Mouse (Mus musculus) T-cell, adult 2 months (primary cell): ENCODE measurements around the gene Dgcr8.

Experiments
- DNase-seq: peaks from one replicate; pipeline ENCODE4 v3.0.0; 2022; ENCODE audit warnings: low spot score

Gene Dgcr8

GRCm38 (mm10) chr16:18249364-18249967, 39.6 kb downstream of the Dgcr8 start:
- DNase-seq: peak; percentile 41

DNA sequence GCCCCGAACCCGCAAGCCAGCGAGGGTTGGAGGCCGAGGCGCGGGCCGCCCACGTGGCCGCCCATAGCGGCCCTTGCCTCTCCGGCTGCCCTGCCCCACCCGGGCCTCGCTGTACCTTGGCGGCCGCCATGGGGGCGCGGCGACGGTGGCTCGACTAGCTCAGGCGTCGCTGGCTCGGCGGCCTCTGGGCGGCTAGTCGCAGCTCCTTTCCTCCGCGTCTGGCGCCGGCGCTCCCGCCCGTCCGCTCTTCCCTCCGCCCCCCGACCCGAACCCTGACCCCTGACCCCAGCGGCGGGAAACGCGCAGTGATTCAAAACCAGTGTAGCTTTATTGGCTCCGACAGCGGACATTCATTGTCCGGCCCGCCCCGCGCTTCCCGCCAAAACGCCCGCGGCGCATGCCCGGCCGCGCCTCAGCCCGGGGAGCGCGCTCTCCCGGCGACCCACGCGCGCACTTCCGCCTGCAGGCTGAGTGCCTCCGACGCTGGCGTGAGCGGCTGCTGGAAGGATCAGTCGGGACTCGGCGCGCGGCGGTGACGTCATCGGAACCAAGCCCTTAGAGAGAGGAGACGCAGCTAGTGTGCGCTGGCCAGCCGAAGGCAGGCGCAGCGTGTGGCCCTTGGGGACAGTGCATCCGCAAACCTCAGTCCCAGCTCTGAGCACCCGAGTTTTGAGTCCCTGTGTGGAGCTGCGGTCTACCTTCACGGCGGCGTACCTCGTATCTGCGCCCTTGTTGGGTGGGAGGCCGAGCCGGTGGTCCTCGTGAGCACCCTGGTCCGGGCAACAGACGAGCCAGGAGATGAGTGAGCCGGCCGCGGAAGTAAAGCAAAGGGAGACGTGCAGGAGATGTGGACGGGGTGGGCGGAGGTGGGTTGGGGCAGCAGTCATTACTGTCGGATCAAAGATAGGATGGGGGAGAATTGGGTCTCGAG, 40.3 kb downstream of the Dgcr8 start, which contains the start of the genes Trmt2a and Ranbp1:
Gene Trmt2a, plus strand, starts transcription at position 247 of the 931 bp plus-strand sequence.
Gene Ranbp1, minus strand, starts transcription at position 300 of the 931 bp plus-strand sequence.
- DNase-seq: peak; percentile 99

- DNase-seq: no peak
Measured at GRCm38 (mm10) chr16:18247521-18248399, 41.3 kb downstream of the Dgcr8 start.

GRCm38 (mm10) chr16:18241581-18241980, 47.5 kb downstream of the Dgcr8 start:
- no peak for DNase-seq

DNA sequence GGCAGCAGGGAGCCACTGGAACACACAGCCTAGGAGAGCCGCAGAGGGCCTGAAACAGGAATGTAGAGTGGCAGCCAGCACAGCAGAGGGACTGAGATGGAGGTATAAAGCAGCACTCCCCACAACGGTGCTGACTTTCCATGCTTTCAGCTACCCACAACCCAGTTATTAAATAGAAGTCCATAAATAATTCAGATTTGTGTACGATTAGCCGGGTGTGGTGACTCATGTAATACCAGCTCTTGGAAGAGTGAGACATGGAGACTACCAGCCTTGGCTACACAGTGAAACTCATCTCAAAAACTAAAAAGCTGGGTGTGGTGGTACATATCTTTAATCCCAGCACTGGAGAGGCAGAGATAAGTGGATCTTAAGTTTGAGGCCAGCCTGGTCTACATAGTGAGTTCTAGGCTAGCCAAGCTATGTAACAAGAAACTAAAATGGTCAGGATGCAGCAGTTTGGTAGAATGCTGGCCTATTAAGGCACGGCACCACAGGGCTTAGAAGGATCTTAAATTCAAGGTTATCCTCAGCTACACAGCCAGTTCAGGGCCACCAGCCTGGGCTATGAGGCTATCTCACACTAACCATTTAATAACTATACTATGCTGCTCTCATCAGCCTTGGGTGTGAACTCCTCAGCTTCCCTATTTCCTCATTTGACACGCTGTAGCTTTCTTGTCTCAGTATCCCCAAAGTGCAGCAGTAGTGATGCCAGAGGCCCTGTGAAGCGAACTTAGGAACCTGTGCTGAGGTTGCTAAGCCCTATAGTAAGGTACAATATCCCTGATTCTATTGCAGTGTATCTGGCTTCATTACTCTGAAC, 52.2 kb downstream of the Dgcr8 start:
- DNase-seq: no peak

- DNase-seq: no peak
Measured at GRCm38 (mm10) chr16:18235389-18236065, 53.5 kb downstream of the Dgcr8 start.

- peak; percentile 51 for DNase-seq
Measured at GRCm38 (mm10) chr16:18234671-18235388, 54.2 kb downstream of the Dgcr8 start, which contains the start of gene Zdhhc8. Zdhhc8 (minus strand) TSS chr16:18235136.

DNA sequence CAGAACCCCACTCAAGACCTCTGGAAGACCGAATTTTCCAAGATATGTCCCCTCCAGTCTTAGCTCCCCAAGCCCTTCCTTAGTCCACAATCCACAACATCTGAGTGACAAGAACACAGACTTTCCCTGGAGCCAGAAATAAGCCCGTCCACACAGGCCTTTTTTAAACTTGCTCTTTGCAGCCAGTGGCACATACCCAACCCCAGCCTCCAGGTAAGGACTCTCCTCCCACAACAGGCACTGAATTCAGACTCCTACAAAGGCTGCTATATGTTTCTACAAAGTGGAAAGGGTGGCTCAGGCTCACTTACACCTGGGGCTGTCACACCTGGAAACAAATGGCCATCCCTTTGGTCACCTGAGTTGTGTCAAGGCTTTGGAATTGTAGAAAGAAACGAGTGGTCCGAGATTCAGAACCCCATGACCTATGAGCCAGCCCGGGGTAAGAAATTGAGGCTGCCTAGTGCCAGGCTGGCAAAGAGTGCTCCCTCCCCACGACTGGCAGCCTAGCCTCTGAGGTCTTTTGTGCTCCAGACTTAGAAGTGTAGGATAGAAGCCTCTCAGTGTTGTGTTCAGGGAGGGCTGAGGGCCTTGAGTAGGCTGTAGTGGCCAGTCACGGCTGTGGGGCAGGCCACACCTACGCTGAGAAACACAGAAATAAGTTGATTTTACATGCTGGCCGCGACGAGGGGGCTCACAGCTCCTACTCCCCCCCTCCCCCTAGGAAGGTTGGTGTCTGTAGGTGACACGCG, 55.0 kb downstream of the Dgcr8 start:
- no peak for DNase-seq

DNA sequence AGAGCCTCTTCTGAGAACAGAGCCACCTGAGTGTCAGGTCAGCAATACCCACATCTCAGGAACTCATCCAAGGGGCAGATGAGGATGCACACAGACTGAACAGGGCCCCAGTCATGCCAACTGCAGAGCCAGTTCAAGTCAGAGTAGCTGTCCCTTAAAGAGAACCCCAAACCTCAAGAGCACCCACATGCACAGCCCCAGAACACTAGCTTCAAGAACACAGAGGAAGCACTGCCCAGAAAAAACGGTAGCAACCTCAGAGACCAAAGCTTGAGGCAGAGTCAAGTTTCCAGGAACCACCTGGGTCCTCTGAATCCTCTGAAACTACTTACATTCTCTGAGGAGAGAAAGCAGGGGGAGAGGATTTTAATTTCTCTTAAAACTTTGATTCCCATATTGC, 55.6 kb downstream of the Dgcr8 start:
- DNase-seq: no peak

DNA sequence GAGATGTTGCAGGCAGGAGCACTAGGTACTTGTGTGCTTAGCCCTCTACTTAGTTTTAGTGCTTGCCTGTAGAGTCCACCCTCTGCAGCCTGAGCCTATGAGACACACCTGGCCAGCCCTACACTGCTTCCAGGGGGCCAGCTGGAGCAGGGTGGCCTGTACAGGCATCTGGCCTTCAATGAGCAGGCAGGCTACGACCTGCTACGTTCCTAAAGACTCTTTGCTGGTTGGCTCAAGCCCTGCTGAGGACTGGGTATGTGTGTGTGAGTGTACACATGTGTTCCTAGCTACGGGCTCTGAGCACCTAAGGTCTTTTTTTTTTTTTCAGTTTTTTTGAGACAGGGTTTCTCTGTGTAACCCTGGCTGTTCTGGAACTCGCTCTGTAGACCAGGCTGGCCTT, 57.6 kb downstream of the Dgcr8 start:
- DNase-seq: no peak

DNA sequence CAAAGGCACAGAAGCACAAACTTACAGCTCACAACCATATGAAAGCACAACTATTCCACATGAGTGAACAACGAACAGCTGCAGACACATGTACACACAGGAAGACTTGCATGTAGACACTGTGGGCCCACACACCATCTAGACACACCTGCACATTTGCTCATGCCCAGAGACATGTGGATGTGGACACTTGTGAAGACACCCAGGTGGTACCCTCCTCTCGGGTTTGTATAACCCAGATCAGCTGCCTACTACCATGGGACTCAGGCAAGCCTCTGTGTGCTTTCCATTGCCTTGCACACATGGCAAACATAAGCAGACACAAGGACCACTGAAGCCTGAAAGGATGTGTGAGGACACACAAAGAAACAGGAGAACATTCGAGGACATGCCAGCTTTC, 58.0 kb downstream of the Dgcr8 start:
- DNase-seq: no peak

- no peak for DNase-seq
Measured at GRCm38 (mm10) chr16:18230617-18231016, 58.4 kb downstream of the Dgcr8 start.

GRCm38 (mm10) chr16:18229622-18230021, 59.4 kb downstream of the Dgcr8 start:
- DNase-seq: no peak

- no peak for DNase-seq
Measured at GRCm38 (mm10) chr16:18228856-18229255, 60.2 kb downstream of the Dgcr8 start.

- no peak for DNase-seq
Measured at GRCm38 (mm10) chr16:18227897-18228422, 61.1 kb downstream of the Dgcr8 start.

DNA sequence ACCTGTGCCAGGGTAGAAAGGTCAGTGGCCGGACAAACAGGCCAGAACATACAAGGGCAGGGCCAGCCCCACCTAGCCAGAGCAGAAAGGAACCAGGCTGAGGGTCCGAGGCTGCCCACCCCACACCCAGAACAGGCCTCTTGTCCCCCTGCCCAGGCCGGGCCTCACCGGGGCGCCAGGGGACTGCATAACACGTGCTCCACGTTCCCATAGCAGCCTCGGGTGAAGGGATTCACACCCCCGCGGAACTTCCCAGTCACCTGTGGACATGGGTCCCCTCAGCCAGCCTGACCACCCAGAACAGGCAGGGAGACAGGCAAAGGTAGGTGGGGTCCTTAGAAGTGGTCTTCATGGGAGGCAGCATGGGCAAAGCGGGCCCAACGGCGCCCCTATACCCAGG, 61.9 kb downstream of the Dgcr8 start:
- no peak for DNase-seq

DNA sequence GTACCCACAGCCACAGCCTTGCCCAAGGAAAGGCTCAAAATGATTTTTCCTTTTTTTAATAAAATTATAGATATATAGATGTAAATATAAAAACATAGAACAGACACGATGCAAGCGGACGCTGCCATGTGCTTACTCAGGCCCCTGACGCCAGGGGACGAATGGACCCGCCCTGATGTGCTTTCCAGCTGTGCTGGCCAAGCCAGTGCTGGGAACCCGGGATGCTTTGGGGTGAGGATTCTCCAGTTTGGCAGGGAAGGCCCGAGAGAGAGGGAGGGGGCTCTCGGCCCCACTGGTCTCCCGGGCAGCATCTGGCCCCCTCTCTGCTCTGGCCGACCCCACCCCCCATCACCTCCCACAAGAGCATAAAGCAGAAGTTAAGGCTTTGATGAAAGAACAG, 66.9 kb downstream of the Dgcr8 start:
- no peak for DNase-seq

DNA sequence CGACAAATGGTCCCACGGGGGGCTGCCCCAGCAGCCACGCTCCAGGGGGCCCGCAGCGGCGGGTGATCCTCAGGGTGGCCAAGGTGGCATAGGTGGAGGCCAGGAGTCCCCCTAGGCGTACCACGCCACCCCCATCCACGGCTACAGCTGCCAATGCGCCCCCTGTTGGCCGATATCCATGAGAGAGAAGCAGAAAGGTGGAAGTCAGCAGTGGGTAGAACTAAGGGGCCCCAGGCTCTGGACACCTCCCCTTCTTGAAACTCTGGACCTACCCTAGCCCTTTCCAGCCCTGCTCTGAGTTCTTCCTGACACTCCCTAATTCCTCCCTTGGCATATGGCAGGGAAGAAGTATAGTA, 67.5 kb downstream of the Dgcr8 start:
- DNase-seq: no peak
